Mouse (Mus musculus) megakaryocyte, embryonic 14.5 days (primary cell): ENCODE data around the gene Mcrip1.

Experiments
- FLI1 ChIP-seq: IDR thresholded peaks from 2 replicates; pipeline ENCODE4 v1.6.1; 2012; ENCODE audit warnings: low read length, inconsistent platforms, mixed read lengths
- GATA1 ChIP-seq: IDR thresholded peaks from 3 replicates; pipeline ENCODE4 v1.6.1; 2012; ENCODE audit warnings: mixed read lengths, low read length, inconsistent platforms, borderline replicate concordance

- TF ChIP-seq GATA1 = no peak
- TF ChIP-seq FLI1 = no peak
Observed at GRCm38 (mm10) chr11:120580190-120580589, 30.7 kb upstream of the Mcrip1 start.
